Mouse (Mus musculus): ENCODE data around the gene Tenm4.

- TF ChIP-seq CTCF (IDR thresholded peaks at IDR 0.05; ENCODE audit: low read depth) (no peak), EP300 (IDR thresholded peaks at IDR 0.05; ENCODE audit: low read depth) (no peak)
Measured at GRCm38 (mm10) chr7:96751236-96751635, 580.2 kb downstream of the Tenm4 start.

All from liver, embryonic 14.5 days (tissue).